Mouse (Mus musculus) ZHBTc4 (cell line): ENCODE results near the gene Sept5.

Source experiments
- DNase-seq: peaks from one replicate; pipeline ENCODE4 v3.0.0-alpha.2; 2011; ENCODE audit warnings: low read depth, low spot score

The Sept5 gene

GRCm38 (mm10) chr16:18629390-18630231, at the start of gene Sept5:
Sept5 (minus strand) TSS chr16:18629954.
- DNase-seq, result peak; percentile 58

- peak; percentile 74 for DNase-seq
These were observed 49.4 kb upstream of the Sept5 start for GRCm38 (mm10) chr16:18679112-18679511.

DNA sequence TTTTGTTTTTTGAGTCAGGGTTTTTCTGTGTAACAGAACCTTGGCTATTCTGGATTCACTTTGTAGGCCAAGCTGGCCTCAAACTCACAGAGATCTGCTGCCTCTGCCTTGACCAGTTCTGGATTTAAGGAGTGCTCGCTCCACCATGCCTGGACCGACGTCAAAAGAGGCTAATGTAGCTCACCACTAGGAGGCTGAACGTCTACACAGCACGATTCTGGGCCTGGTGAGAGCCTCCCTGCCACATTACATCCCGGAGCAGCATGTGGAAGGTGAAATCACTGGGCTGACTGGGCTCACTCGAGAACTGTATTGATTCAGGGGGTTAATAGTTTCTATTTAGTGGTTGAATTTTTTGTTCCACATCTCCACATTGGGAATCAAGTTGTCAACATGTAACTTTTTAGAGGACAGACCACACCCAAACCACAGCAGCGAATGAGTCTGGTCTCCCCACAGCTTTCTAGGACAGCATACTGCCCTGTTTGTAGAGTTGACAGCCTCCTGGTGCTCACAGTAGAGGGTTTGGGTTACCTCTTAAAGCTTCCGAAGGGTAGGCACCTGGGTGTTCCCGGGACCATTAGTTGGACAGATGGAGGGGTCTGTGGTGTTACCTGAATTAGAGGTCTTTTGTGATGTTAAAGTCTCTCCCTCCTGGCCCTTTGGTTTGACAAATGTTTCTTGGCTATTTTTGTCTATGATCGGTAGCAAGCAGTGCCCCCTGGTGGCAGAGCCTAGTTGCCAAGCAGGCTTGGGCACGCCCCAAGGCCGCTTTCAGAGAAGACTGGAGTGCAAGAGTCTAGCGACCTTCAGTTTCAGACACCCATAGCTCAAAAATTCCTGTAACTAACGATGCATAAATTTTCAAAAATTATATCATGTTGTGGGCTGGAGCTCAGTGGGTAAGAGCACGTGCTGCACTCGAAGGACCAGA, 48.3 kb upstream of the Sept5 start:
- DNase-seq, result peak; percentile 93

DNA sequence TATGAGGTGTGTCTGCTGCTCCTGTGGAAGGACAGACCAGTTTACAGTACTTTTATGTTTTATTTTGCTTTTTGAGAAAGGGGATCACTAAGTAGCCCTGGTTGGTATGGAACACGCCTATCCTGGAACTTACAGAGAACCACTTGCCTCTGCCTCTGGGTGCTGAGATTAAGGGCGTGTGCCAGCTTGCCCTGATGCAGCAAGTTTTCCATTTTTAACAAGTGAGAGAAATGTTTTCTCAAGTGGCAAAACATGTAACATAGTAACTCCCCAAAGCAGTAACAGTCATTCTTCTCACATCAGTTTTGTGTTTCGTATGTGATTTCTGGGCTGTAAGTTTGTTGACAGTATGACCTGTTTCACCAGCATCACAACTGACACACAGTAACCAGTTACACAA, 43.3 kb upstream of the Sept5 start:
- DNase-seq, result no peak

DNA sequence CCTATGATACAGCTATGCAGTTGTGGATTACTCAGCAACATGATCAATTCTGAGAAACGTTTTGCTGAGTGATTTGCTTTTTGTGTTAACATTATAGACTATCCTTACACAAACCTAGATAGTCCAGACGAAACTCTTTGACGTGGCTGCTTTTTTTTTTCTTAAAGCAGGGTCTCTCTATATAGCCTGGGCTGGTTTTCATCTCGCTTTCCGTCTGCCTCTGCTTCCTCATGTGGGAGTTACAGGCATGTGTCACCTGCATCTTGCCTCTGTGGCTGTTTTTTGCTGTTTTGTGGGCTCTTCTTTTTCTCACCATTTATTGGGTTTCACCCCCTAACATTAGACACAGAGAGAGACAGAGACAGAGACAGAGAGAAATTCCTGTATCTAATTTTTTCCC, 42.3 kb upstream of the Sept5 start:
- DNase-seq, result no peak

DNA sequence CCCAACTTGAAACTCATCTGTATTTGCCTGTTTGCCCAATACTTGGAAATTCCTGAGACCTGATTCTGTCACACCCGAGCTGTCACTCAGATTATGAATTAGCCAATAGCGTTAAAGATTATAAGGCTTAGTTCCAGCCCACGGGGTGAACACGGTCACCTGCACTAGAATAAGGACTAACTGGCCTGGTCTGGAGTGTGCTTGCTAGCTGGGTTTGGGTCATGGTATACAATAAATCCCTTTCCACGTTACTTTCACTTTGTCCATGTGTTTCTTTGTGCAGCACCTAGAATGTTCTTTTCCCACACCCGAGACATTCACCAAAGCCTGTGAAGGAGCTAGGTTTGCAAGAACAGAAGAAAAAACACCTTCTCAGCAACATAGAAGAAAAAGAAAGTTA, 40.2 kb upstream of the Sept5 start:
- no peak for DNase-seq

DNA sequence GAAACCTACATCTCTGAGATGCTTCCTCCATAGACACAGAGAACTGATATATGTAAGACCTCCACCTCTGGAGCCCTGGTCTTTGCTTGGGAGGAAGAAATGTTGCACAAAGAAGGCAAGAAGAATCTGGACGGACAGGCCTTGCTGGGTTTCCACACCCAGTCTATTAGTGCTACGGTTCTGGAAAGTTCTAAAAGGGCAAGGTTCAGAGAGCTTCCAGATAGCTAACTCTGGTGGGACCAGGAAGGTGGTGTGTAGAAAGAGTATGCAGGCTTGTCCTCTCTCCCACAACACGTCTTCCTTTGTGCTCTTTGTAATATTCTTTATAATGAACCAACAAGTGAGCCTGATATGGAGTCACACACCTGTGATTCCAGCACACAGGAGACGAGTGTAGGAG, 28.8 kb upstream of the Sept5 start:
- no peak for DNase-seq

GRCm38 (mm10) chr16:18655372-18656098, 25.8 kb upstream of the Sept5 start:
- DNase-seq, result no peak

GRCm38 (mm10) chr16:18653290-18654160, 23.8 kb upstream of the Sept5 start:
- DNase-seq, result peak; percentile 64

DNA sequence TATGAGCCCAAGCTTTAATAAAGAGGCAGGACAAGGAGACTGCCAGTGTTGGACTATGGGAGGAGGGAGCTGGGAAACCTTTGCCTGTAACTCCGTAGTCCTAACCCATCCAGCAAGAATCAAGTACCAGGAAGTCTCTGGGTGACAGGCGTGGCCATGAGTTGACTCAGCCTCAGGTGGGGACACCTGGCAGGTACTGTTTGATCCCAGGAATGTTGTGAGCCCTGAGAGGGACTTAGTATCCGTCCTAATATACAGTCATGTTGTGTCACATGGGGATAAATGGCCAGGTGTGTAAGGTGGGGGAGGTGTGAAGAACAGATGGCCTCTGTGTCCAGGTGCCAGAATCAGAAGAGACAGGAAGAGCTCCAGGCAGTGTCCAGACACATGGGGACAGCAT, 19.4 kb upstream of the Sept5 start:
- no peak for DNase-seq

DNA sequence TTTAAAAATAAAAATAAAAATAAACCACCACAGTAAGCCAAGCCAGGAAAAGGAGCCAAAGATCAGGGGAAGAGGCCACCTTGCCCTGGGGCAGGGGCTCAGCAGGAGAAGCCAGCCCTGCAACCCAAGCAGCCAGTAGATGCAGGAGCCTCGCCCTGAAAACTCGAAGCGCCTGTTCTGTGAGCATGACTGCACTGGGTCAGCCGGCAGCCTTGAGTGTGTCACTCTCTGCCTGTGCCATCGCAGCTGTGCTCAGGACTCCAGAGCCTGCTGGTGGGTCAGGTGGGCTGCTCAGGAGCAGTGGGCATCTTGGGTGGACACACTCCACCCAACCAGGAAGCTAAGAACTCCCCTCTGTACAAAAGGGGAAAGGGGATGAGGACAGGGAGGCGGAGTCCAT, 15.6 kb upstream of the Sept5 start:
- DNase-seq, result no peak

- DNase-seq, result no peak
These were observed 14.7 kb upstream of the Sept5 start for GRCm38 (mm10) chr16:18644485-18644884.

GRCm38 (mm10) chr16:18643406-18643998, 13.7 kb upstream of the Sept5 start:
- no peak for DNase-seq

DNA sequence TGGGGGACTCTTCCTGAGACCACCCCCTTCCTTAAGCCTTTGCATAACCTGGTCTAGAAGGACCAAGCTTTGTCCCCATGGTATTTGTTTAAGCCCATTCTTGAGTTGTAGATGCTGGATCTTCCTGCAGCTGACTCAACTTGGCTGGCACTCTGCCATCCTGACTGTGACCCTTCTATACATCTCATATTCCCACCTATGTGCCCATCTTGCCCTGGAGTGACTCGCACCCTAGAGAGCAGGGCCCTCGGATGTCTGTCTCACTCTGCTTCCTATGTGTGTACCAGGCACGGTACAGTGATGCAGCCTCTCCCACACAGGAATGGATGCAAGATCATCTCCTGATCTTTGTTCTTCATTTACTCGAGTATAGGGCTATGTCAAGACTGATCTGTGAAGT, 13.1 kb upstream of the Sept5 start:
- no peak for DNase-seq

GRCm38 (mm10) chr16:18642291-18642690, 12.5 kb upstream of the Sept5 start:
- DNase-seq, result no peak

DNA sequence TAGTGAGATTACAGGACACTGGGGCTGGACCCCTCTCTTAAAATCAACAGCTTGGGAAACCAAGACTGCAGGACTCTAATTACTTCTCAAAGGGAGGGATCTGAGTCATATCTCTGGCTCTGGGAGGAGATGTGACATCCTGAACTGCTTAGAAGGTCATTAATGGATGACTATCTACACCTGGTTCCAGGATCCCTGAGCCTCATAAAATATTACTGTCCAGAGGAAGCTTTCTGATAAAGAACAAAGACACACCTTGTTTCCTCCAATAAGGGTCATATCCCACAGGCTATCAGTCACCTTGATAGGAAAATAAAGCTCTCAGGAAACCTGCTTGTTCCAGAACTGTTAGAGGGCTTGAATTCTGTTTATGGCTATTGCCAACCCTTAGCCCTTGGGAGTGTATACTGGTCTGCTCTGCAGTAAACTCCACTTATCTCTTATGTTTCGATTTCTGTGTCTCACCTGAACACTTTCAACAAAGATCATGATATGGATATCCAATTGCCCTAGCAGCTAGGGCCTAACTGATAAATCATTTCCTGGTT, 9.7 kb upstream of the Sept5 start:
- DNase-seq, result no peak

GRCm38 (mm10) chr16:18638396-18638795, 8.6 kb upstream of the Sept5 start:
- DNase-seq, result no peak

- no peak for DNase-seq
These were observed 7.0 kb upstream of the Sept5 start for GRCm38 (mm10) chr16:18636804-18637203.

DNA sequence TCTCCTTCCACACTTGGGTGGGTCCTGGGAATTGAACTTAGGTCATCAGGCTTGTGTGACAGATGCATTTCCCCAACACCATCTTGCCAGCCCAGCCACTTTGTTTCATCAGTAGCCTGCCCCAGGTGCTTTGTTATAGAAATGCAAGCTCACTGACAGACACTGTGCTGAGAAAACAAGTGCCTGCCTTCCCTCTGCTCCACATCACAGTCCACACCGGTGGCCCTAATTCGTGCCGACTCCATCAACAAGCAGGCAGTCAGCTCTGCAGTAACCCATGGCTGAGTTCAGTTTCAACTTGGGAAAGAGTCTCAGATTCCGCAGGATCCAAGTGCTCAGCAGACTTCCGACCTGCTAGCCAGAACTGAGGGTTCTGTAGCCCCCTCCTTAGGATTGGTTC, 6.6 kb upstream of the Sept5 start:
- DNase-seq, result no peak

GRCm38 (mm10) chr16:18633333-18633732, 3.6 kb upstream of the Sept5 start:
- no peak for DNase-seq
